Mouse (Mus musculus) common myeloid progenitor, adult 5-6 weeks (primary cell): Measurements from ENCODE around the gene Poldip2. TPM values are rescaled to one million over a fixed set of nuclear protein-coding genes. Genes with fewer than 3 reads are reported as not detected.
"Not testable (repeated sequence)": the region's sequence is repeated elsewhere in the genome, so short reads cannot be mapped to it uniquely, and the experiment has no call there.

Source experiments
- ATAC-seq: replicated peaks from 2 replicates; pipeline ENCODE4 v1.8.0; 2016; ENCODE audit warnings: low read depth, mild to moderate bottlenecking, moderate TSS enrichment, inconsistent platforms; ENCODE audit not compliant: poor library complexity, severe bottlenecking
- total RNA-seq: library from RNA; stranded (forward); fragments of 200-1000, 187-1606 nt; gene quantifications from 2 replicates; pipeline ENCODE4 v1.2.3, GENCODE M21; 2017

Poldip2 gene
- total RNA-seq, 1 experiment from 2014 or later: 70.8 TPM

DNA sequence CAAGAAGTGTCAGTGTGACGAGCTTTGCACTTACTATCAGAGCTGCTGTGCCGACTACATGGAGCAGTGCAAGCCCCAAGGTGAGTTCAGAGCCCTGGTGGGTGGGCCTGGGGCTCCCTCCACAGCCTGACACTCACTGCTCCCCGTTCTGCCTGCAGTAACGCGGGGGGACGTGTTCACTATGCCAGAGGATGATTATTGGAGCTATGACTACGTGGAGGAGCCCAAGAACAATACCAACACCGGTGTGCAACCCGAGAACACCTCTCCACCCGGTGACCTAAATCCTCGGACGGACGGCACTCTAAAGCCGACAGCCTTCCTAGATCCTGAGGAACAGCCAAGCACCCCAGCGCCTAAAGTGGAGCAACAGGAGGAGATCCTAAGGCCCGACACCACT, 12.4 kb upstream of the Poldip2 start:
- ATAC-seq: no peak

DNA sequence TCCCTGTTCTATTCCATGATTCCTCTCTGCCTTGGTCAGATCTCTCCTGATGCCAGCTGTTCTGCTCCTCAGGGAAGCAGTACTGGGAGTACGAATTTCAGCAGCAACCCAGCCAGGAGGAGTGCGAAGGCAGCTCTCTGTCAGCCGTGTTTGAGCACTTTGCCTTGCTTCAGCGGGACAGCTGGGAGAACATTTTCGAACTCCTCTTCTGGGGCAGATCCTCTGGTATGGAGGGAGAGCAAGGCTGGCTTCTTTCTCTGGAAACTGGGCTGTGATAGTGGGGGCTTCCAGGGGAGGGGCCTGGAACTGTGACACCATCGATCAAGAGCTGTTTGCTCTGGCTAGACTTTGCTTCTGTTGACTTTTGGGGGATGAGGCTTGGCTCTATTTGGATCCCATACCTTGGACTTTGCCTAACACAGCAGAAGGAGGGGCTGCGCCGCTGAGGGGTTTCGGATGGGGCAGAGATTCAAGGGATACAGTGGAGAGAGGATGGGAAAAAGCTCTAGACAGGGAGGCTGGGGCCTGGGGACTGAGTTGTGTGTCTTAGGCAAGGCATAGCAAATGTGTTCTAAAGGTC, 11.3 kb upstream of the Poldip2 start:
- no peak for ATAC-seq

DNA sequence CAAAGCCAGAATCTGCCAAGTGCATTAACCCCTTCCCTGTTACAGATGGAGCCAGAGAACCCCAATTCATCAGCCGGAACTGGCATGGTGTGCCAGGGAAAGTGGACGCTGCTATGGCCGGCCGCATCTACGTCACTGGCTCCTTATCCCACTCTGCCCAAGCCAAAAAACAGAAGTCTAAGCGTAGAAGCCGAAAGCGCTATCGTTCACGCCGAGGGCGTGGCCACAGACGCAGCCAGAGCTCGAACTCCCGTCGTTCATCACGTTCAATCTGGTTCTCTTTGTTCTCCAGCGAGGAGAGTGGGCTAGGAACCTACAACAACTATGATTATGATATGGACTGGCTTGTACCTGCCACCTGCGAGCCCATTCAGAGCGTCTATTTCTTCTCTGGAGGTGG, 10.5 kb upstream of the Poldip2 start:
- no peak for ATAC-seq

DNA sequence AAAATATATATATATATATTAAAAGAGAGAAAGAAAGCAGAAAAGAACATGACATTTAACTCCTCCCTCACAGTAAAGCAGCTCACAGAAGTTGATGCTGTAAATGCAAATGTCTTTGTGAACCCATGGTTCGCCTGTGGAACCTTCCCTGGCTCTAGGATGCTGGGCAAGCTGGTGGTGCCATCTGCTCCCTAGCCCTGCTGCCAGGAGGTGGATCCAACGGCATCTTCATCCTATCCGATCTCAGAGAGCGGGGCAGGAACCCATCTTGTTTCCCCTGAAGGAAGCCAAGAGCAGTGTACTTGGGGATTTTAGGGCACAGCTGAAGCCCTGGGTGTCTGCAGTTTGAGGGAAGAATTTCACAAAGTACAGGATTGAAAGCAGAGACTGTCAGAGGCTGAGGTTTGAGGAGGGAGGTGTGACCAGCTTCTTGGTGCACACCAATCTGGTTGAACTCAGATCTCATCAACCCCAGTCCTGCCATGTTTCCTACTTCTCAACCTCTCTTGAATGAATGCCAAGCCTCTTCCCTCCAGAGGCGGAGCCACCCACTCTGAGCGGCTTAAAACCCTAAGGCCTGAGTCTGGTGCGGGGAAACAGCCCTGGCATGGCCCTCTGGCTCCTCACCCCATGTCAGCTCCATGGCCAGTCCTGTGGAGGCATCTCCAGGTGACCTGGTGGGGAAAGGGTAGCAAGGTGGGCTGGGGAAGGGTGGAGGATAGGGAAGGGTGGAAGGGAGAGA, 8.9 kb upstream of the Poldip2 start, which contains the start of gene Sebox:
Sebox (plus strand) TSS at position 539 of the 742 bp plus-strand sequence.
- no peak for ATAC-seq

DNA sequence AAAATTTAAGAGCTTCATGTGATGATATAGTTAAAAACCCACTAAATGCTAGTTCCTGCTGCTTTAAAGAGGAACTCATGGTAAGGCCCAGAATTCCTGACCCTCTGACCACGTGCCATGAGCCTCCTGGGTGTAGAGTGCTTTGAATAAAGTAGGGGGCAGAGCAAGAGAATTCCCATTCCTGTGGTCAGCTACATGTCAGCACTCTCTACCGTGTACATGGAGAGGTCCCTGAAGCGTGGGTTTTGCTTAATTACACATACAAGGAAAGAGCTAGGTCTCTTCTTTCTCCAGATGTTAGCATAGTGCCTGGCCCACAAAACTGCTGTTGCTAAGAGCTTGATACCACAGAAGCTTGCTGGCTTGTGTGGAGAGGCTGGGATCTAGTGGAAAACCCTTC, 6.6 kb upstream of the Poldip2 start:
- no peak for ATAC-seq

DNA sequence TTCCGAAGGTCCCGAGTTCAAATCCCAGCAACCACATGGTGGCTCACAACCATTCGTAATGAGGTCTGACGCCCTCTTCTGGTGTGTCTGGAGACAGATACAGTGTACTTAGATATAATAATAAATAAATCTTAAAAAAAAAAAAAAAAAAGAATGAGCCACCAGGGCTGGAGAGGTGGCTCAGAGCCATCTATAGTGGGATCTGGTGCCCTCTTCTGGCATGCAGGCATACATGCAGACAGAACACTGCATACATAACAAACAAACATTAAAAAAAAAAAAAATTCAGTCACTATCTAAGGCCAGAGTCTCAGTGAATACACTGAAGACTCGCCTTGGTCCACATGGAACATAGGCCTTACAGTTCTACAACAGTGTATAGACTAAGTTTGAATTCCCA, 2.8 kb upstream of the Poldip2 start:
- no peak for ATAC-seq

DNA sequence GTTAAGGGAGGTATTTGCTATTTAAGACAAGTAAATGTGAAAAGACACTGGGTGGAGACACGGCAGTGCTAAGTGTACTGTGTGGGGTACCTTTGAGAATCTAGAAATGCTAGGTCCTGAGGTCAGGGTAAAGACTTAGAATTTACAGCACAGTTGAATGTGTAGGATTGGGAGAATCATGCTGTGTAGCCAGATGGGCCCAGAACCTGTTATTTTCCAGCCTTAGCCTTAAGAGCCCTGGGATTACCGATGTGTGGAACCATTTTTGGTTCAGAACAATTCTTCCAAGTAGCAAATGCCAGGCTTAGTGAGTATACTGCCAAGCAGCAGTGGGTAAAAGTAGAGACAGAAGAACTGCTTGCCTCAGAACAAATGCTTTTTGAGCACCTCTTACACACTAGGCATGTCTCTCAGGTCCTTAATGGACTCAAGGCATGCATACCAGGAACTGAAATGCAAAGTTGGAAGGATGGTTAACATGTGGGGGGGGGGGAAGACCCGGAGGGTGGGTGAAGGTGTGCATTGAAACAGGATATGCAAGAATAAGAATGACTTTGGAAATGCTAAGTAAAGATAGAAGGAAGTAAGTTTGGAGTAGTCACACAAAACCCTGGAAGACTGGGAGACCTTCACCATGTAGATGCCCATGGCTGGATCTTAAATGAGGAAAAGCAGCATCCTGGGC, 1.3 kb downstream of the Poldip2 start:
- no peak for ATAC-seq

DNA sequence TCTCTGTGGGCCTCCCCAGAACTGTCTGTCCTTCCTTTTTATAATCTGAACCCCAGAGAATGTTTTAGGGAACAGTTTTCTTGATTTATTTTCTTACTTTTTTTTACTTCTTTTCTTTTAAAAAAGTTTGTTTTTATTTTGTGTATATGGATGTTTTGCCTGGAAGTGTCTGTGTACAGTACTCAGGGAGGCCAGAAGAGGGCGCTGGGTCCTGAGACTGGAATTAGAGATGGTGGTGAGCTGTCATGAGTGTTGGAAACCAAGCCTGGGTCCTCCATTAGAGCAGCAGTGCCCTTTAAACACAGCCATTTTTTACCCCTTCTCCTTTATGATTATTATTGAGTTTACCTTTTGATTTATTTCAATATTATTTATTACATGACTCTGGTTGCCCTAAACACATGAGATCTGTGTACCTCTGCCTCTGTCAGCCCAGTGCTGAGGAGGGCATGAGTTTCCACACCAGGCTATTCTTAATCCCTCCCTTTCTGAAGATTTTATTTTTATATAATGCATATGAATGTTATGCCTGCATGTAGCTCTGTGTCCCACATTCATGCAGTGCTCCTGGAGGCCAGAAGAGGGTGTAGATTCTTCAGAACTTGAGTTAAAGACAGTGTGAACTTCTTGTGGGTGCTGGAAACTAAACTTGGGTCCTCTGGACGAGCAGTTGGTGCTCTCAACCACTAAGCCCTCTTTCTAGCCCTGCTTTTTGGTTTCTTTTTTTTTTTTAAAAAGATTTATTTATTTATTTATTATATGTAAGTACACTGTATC, 3.7 kb downstream of the Poldip2 start:
- no peak for ATAC-seq

DNA sequence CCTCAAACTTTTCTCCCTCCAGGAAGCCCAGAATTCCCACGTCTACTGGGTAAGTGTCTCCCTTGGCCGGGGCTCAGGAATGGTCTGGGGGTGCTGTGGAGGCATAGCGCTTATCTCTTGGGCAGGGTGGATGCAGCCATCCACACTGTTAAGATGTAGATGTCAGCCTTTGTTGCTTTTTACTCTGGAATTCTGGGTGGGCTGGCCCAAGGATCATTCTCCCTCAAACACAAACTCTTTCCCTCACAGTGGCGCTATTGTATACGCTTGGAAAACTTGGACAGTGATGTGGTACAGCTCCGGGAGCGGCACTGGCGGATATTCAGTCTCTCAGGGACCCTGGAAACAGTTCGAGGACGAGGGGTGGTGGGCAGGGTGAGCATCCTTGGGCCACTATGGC, 6.9 kb downstream of the Poldip2 start:
- ATAC-seq: no peak

DNA sequence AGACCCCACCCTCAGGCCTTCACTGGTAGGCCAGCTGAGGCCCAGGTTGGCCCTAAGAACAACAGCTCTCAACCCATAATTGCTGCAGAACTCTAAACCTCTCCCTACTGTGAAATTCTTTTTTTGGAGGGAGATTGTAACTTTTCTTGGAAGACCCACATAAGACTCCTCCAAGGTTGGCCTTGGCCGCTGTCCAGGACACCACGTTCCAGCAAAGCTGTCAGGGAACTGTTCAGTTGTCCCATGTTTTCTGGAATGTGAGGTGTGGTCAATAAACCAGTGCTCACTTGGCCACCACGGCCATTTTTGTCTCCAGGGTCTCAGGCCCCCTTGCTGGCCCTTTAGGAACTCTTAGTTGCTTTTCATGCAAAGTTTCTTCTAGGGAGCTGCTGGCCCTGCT, 9.9 kb downstream of the Poldip2 start:
- no peak for ATAC-seq

DNA sequence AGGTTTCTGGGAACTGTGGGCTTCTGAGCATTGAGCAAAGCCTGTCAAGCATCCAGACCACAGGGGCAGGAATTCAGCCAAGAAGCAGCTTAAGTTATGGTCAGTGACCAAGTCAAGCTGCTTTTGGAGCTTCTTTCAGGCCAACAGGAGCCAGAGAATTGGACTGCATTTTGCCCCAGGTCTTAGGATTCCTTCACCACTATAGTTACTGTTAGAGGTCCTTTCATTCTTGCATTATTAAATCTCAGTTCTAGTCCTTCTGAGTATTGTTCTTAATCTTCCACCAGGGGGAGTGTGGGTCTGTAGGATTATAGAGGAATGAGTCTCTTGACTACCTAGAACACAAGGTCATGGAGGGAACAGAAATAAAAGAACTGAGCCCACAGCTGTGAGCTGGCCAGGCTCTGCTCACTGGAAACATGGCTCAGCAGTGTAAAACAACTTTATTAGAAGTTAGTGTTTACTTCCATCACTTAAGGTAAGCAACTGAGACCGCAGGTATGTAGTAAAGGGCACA, 10.5 kb downstream of the Poldip2 start:
- peak; percentile 50; the same call in 1 of the 2 replicates for ATAC-seq

DNA sequence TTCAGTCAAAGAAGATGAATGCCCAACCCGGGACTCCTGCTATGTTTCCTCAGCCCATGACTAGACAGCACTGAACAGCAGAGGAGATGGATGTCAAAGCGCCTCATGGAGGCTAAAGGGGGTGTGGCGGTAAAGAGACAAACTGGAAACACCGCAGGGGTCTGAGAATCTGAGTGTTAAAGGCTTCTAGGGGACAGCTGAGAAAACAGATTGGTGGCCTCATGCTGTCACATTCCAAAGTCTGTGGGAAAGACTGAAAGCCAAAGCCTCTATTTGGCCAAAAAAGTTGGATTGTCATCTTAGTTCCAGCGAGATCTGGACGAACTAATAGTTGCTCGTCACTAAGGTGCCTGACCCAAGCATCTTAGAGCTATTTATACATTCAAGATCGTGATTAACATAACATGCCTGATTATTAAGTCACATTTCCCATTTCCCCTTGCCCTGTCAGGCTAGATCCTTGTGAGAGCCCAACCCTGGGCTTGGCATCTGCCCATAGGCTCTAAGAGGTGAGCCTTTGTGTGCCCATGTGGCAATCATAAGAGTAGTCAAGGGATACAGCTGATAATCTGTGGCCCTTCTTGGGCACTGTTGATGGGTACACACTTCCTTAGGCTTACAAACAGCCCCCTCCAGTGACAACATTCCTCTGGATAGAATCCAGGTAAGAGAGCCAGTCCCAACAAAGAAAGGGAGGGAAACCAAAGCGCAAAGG, 11.4 kb downstream of the Poldip2 start:
- ATAC-seq: no peak

DNA sequence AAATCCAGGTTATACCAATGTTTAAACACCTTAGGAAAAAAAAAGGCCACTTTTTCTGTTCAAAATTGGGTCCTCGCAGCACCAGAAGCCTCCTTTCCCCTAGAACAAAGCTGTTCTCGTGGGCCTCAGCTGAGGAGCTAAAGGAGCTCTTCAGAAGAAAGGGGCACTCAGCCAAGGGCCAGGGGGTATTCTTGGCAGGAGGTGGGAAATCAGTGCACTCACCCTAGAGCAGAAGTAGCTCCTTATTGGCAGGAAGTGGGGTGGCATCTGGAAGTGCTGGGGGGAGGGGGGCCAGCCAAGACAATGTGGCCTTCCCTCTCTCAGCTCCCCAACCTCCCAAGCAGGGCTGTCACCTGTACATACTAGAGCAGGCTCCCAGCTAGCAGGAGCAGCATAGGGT, 12.8 kb downstream of the Poldip2 start:
- no peak for ATAC-seq

DNA sequence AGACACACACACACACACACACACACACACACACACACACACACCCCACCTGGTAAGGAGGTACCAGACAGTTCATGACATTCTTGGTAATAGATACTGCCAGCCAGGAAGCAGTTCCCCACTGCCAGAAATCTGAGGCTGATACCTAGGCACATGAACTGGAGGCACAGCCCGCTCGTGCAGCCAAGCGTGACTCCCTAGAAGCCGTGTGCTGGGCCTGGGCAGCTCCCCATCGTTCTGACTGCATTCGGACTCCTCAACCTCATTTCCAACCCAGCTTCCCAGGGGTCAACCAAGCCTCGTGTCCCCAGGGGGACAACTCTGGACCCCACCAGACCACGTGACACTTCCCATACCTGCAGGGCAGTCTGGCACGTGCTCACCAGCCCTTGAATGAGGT, 16.7 kb downstream of the Poldip2 start:
- no peak for ATAC-seq

DNA sequence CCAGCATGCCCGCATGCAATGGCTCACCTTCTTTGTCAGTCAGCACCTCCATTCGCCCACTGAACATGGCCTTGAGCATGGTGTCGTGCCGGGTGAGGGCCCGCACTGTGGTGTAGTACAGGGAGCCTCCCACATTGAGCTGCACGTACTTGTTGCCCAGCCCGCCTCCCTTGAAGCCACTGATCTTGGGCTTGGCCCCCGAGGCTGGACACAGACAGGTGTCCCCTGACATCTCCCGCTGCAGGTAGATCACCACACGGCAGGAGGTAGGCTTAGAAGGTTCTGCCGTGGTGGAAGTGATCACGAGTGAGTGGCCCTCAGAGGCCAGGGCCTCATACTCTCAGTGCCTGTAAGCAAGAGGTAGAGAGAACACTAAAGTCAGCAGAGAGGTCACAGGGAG, 18.0 kb downstream of the Poldip2 start:
- no peak for ATAC-seq

DNA sequence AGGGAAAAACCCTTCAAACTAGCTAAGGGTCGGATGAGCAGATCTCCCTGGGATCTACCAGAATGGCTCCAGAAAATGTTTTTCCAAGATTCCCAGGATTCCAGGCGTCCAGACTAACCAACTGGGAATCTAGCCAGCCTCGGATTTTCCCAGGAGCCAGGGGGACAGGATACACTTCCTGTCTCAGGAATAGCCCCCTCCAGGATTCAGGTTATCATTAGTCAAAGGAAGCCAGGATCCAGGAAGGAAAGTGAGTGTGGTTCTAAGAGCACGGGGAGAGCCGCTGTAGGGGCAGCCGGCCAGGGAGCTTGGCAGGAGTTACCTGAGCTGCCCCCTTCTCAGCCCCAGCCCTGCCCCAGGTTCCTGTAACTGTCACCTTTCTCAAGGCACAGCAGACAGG, 19.1 kb downstream of the Poldip2 start:
- ATAC-seq: no peak

DNA sequence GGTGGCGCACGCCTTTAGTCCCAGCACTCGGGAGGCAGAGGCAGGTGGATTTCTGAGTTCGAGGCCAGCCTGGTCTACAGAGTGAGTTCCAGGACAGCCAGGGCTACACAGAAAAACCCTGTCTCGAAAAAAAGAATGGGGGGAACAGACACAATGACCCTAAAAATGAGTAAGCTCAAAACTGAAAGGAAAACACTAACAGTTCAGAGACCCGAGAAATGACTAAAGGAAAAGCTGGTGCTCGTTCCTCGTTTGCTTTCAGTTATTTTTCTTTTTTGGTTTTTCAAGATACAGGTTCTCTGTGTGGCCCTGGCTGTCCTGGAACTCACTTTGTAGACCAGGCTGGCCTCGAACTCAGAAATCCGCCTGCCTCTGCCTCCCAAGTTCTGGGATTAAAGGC, 19.5 kb downstream of the Poldip2 start:
- not testable (repeated sequence) for ATAC-seq

DNA sequence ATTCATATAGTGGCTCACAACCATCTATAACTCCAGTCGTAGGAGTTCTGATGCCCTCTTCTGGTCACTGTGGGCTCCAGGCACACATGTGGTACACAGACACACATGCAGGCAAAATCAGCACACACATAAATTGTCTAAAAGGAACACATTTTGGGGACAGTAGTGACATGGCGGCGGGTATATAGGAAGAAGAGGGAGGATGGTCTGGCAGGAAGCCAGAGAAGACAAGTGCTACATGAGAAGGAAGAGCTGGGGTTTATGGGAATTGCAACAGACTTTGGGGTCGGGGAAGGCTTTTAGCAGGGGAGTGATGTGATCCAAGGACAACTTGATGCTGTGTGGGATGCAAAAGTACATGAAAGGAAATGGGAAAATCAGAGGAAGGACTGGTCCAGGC, 22.5 kb downstream of the Poldip2 start:
- no peak for ATAC-seq

DNA sequence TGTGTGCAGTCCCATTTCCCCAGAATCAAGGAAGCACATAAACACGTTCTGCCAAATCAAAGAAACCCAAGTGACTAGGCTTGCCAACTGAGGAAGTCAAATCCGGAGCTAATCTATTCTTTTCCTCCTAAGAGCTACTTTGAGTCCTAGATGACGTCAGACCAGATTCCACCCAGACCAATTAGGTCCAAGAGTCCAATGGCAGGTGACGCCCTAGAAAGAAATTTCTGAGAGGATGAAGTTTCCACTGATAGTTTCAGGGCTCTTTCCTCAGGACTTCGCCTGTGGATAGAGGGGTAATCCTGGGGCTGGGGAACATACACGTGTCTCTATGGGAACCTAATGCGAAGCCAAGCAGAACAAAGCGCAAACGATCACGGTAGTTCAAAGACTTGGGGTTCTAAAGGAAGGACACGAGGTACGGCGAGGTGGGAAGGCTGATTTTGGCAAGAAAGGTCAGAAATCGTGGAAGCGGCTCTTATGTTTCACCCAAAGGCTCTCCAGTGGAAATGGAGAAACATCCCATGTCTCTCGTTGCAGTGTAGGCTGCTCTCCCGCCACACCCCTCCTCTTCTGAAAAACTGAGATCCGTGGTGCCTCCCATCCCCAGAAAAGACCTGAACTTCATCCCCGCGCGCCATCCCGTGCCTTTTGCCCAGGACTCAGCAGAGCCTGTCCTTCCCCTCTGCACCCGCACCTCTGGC, 23.5 kb downstream of the Poldip2 start:
- ATAC-seq: peak; percentile 7; the same call in 1 of the 2 replicates
